Mouse (Mus musculus) forebrain, embryonic 11.5 days (tissue): ENCODE results near the gene Slc22a5. TPM values are rescaled to one million over a fixed set of nuclear protein-coding genes. Genes with fewer than 3 reads are reported as not detected.
"Not testable (repeated sequence)": the region's sequence is repeated elsewhere in the genome, so short reads cannot be mapped to it uniquely, and the experiment has no call there.

Source experiments
- ATAC-seq: fragments of 200-750 bp; cut with Nextera tagmentation; replicated peaks from 2 replicates; pipeline ENCODE4 v1.8.0; 2017; ENCODE audit warnings: moderate TSS enrichment; ENCODE audit not compliant: low FRiP score
- DNase-seq: peaks from one replicate; pipeline ENCODE4 v3.0.0-alpha.2; 2017; ENCODE audit warnings: low spot score
- H3K27ac ChIP-seq: fragments of 300-500 bp; sonication (generic); 2 replicates; pipeline ENCODE4 v1.5.1; 2014; ENCODE audit warnings: low read depth, low read length
- H3K27me3 ChIP-seq: fragments of 300-500 bp; sonication (generic); 2 replicates; pipeline ENCODE4 v1.6.1; 2014; ENCODE audit warnings: mild to moderate bottlenecking, low read length, mixed read lengths; ENCODE audit not compliant: control insufficient read depth, insufficient read depth
- H3K36me3 ChIP-seq: fragments of 300-500 bp; sonication (generic); 2 replicates; pipeline ENCODE4 v1.6.1; 2014; ENCODE audit warnings: mild to moderate bottlenecking, low read length, moderate library complexity, mixed read lengths; ENCODE audit not compliant: control insufficient read depth, insufficient read depth
- H3K4me1 ChIP-seq: fragments of 300-500 bp; sonication (generic); replicated peaks from 2 replicates; pipeline ENCODE4 v1.6.1; 2014; ENCODE audit warnings: low read length, mixed read lengths; ENCODE audit not compliant: control insufficient read depth, insufficient read depth
- H3K4me2 ChIP-seq: fragments of 300-500 bp; sonication (generic); 2 replicates; pipeline ENCODE4 v1.6.1; 2014; ENCODE audit warnings: low read depth, mild to moderate bottlenecking, low read length, moderate library complexity, mixed read lengths; ENCODE audit not compliant: severe bottlenecking
- H3K4me3 ChIP-seq: fragments of 300-500 bp; sonication (generic); 2 replicates; pipeline ENCODE4 v1.5.1; 2014; ENCODE audit warnings: low read depth, low read length
- H3K9ac ChIP-seq: fragments of 300-500 bp; sonication (generic); 2 replicates; pipeline ENCODE4 v1.6.1; 2014; ENCODE audit warnings: low read length
- H3K9me3 ChIP-seq: fragments of 300-500 bp; sonication (generic); 2 replicates; pipeline ENCODE4 v1.6.1; 2016; ENCODE audit warnings: low read length, mixed read lengths; ENCODE audit not compliant: control insufficient read depth
- WGBS: fragments of 180-500 bp; shearing (Covaris S2); extraction: QIAGEN DNeasy Blood & Tissue Kit; methylation state at CpG from one replicate; pipeline ENCODE4 v1.1.7; 2014; 5-methylcytosine and 5-hydroxymethylcytosine counted together
- polyA plus RNA-seq: library from polyadenylated mRNA; unstranded; fragments of >200 nt; fragmentation: Nextera tagmentation; extraction: Ambion mirVana; gene quantifications from 2 replicates; pipeline ENCODE4 v1.2.1, GENCODE M21; 2014

Slc22a5 gene
- polyA plus RNA-seq, 1 experiment from 2014 or later: 7.1 TPM

DNA sequence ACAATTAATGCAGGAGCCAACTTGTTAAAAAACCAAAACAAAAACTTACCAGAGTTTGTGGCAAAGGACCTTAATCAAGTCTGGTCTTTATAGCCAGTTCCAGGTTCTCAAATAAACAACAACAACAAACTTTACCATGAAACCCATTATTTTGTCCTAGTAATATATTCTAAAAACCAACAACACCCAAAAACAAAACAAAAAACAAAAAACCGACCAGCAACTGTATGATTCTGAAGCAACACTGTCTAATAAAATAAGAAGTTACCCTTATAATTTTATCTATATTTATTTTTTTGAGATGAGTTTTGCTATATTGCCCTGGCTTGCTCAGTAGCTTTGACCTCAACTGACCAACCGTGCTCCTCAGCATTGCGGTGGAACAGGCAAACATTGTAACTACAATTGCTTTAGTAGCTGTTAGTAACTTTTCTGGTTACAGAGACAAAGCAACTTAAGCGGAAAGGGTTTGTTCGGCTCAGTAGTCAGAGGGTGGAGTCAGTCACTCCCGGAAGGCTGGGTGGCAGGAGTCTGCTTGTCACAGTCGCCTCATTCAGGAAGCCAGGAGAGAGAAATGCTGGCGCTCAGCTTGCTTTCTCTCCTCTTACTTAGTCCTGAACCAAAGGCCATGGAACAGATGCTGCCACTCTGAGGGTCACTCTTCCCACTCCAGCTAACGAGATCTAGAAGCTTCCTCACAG is 1.4 kb upstream of the Slc22a5 start:
- H3K4me2 ChIP-seq: no peak overlapping the region
- no peaks in the 10 kb centered on the region for H3K36me3 ChIP-seq
- ATAC-seq (no peak), DNase-seq (no peak)
- no peaks in the 10 kb centered on the region for H3K27me3 ChIP-seq
- H3K9me3 ChIP-seq: no peaks in the 10 kb centered on the region
- no peak overlapping the region for H3K27ac ChIP-seq
- H3K9ac ChIP-seq: no peak overlapping the region
- H3K4me3 ChIP-seq: no peak overlapping the region
- H3K4me1 ChIP-seq: 0 out of 2 replicates have a peak, but pooled peaks cover 2% of the 10 kb centered on the region
- 46% methylated on average over 9 of the region's 9 CpGs for WGBS

DNA sequence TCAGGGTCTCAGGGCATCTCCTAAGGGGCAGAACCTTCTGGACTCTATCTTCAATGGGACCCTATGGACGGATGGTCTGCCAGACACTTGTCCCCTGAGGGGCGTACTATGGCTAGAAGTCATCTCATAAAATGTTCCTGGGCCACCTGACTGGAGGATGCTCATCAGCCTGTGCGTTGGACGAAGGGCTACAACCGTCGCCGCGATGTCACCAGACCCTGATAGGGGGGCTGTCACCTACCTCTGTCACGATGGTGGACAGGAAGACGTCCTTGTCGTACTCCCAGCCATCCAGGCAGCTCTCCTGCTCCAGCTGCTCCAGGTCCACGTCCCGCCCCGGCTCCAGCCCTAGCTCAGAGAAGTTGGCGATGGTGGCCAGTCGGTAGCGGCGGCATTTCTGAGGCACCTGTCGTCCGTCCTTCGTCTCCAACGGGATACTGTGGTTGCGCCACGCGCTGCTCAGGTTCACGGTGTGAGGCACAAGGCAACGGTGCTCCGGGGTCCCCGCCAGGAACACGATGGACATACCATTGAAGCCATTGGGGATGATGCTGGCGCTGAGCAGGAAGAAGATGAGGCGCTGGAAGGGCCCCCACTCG is 455 bp downstream of the Slc22a5 start:
- Histone ChIP-seq H3K9ac (peak overlapping the region; percentile 63), H3K27me3 (no peaks in the 10 kb centered on the region), H3K4me2 (peak overlapping the region; percentile 83), H3K9me3 (no peaks in the 10 kb centered on the region), H3K36me3 (no peaks in the 10 kb centered on the region), H3K27ac (no peak overlapping the region), H3K4me3 (peak overlapping the region; percentile 50), H3K4me1 (0 out of 2 replicates have a peak, but pooled peaks cover 2% of the 10 kb centered on the region)
- DNase-seq (no peak), ATAC-seq (peak; percentile 16)
- 3% methylated on average over 33 of the region's 33 CpGs for WGBS

DNA sequence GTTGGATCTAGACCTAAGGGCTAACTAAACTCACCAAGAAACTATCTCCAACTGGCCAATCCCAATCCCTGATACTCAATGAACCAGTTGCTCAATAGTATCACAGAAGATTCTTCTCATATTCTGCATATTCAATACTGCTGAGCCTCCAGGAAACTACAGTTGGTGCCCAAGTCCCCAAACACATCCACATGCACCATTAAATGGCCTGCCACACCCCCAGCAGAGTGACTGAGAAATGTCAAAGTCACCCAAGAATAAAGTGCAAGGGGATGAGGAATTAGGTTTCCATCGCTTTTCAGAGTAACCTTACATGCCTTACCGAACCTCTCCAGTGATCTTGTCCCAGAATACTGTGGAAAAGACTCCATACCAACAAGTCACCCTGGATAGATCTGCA is 1.2 kb downstream of the Slc22a5 start:
- 88% methylated on average over 2 of the region's 2 CpGs for WGBS
- Histone ChIP-seq H3K4me3 (no peak overlapping the region), H3K9ac (no peak overlapping the region), H3K9me3 (no peaks in the 10 kb centered on the region), H3K27me3 (no peaks in the 10 kb centered on the region), H3K4me2 (no peak overlapping the region), H3K36me3 (no peaks in the 10 kb centered on the region), H3K27ac (no peak overlapping the region), H3K4me1 (0 out of 2 replicates have a peak, but pooled peaks cover 2% of the 10 kb centered on the region)
- no peak for DNase-seq
- ATAC-seq: no peak

DNA sequence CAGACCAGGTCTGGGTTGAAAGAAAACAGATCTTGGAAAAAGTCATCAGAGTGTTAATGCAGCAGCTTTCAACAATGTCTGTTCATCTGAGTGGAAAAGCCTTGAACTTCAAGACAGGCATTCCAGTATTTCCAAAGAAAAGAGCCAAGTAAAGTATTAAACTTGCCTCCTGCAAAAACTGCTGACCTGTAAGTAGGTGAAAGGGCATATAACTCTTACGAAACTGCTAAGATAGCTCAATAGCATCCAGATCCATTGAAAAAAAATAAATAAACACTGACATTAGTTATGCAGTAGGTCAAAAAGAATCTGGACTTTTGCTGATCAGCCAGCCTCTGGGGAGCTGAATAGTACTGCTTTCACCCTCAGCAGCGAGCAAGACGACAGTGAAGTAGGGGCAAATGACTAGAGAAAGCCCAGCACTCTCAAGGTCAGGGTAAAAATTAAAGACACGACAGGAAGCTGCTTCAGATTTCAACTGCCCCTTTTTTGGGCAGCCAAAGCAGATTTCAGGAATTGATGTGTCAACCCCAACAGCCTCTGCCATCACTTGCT is 2.3 kb downstream of the Slc22a5 start:
- H3K4me2 ChIP-seq: no peak overlapping the region
- H3K4me3 ChIP-seq: no peak overlapping the region
- H3K9ac ChIP-seq: no peak overlapping the region
- 0 out of 2 replicates have a peak, but pooled peaks cover 2% of the 10 kb centered on the region for H3K4me1 ChIP-seq
- ATAC-seq: no peak
- H3K9me3 ChIP-seq: no peaks in the 10 kb centered on the region
- no peak for DNase-seq
- no peak overlapping the region for H3K27ac ChIP-seq
- no peaks in the 10 kb centered on the region for H3K27me3 ChIP-seq
- H3K36me3 ChIP-seq: no peaks in the 10 kb centered on the region
- WGBS: 67% methylated on average over 4 of the region's 4 CpGs

GRCm38 (mm10) chr11:53888242-53888641 is 3.2 kb downstream of the Slc22a5 start:
- Histone ChIP-seq H3K27me3 (no peaks in the 10 kb centered on the region), H3K9ac (no peak overlapping the region), H3K4me2 (no peak overlapping the region), H3K27ac (no peak overlapping the region), H3K4me1 (0 out of 2 replicates have a peak, but pooled peaks cover 2% of the 10 kb centered on the region), H3K9me3 (no peaks in the 10 kb centered on the region), H3K36me3 (no peaks in the 10 kb centered on the region), H3K4me3 (no peak overlapping the region)
- DNase-seq: no peak
- no peak for ATAC-seq
- 91% methylated on average over 4 of the region's 4 CpGs for WGBS

- ATAC-seq (no peak), DNase-seq (no peak)
- Histone ChIP-seq H3K27ac (no peak overlapping the region), H3K9me3 (no peaks in the 10 kb centered on the region), H3K27me3 (no peaks in the 10 kb centered on the region), H3K9ac (no peak overlapping the region), H3K4me1 (no peaks in the 10 kb centered on the region), H3K4me3 (no peak overlapping the region), H3K4me2 (no peak overlapping the region), H3K36me3 (no peaks in the 10 kb centered on the region)
- 92% methylated on average over 2 of the region's 2 CpGs for WGBS
Measured at GRCm38 (mm10) chr11:53883287-53883686, 8.2 kb downstream of the Slc22a5 start.

- not testable (repeated sequence) for H3K9me3 ChIP-seq, ATAC-seq, H3K4me2 ChIP-seq, H3K9ac ChIP-seq, H3K27me3 ChIP-seq, H3K27ac ChIP-seq, H3K4me3 ChIP-seq, H3K36me3 ChIP-seq, H3K4me1 ChIP-seq, DNase-seq
- 82% methylated on average over 5 of the region's 5 CpGs for WGBS
Measured at GRCm38 (mm10) chr11:53878096-53878495, 13.4 kb downstream of the Slc22a5 start.

DNA sequence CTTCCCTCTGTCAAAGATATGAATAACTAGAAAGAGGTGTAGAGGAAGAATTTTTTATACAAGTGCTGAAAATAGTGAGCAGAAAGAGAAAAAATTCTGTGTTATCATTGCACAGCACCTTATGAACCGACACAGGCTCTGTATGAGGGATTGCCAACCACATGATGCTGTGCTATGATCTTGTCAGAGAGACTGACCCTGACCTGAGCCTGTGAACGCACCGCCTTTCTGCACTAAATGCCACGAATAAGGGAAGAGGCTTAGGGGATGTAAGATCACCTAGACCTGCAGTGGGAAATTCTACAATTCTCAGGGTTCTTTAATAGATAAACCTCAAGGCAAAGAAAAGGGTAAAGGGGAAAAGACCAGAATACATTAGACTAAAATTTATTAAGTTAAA is 15.0 kb downstream of the Slc22a5 start:
- WGBS: 87% methylated on average over 4 of the region's 4 CpGs
- Histone ChIP-seq H3K9me3 (no peaks in the 10 kb centered on the region), H3K4me3 (no peak overlapping the region), H3K9ac (no peak overlapping the region), H3K27ac (no peak overlapping the region), H3K27me3 (no peaks in the 10 kb centered on the region), H3K4me2 (no peak overlapping the region), H3K36me3 (no peaks in the 10 kb centered on the region), H3K4me1 (no peaks in the 10 kb centered on the region)
- ATAC-seq (no peak), DNase-seq (no peak)
